Mouse (Mus musculus) adrenal gland (tissue): ENCODE measurements at regions not wholly inside any gene's neighbourhood (a gene's known extent, or its start where the extent isn't known, plus 50 kb on each side); places are given as distances from the start of the nearest gene placed in this dataset.

Experiments
- intact Hi-C: fragments of 180-260 bp; cut with DNase I; formaldehyde crosslinking; loops from one replicate; pipeline ENCODE4 v1.15.1; 2025

GRCm38 (mm10) chr3:41476516-41476915 lies 79.0 kb upstream of the Jade1 start:
- intact Hi-C loops: no loop called here

- intact Hi-C loops: no loop called here
These were observed 82.9 kb upstream of the Jade1 start for GRCm38 (mm10) chr3:41472586-41472985.

GRCm38 (mm10) chr3:41469106-41469505 lies 86.4 kb upstream of the Jade1 start:
- intact Hi-C loops: no loop called here

- intact Hi-C loops: no loop called here
These were observed 87.7 kb upstream of the Jade1 start for GRCm38 (mm10) chr3:41467857-41468256.

GRCm38 (mm10) chr3:41465893-41466292 lies 89.6 kb upstream of the Jade1 start:
- intact Hi-C loops: no loop called here

- intact Hi-C loops: no loop called here
These were observed 92.4 kb upstream of the Jade1 start for GRCm38 (mm10) chr3:41462953-41463644.

GRCm38 (mm10) chr3:41460131-41460530 lies 95.4 kb upstream of the Jade1 start:
- intact Hi-C loops: no loop called here

GRCm38 (mm10) chr3:41458156-41458555 lies 97.4 kb upstream of the Jade1 start:
- intact Hi-C loops: no loop called here

GRCm38 (mm10) chr3:41453525-41453924 lies 102.0 kb upstream of the Jade1 start:
- intact Hi-C loops: no loop called here

GRCm38 (mm10) chr3:41452716-41453090 lies 102.8 kb upstream of the Jade1 start:
- intact Hi-C loops: no loop called here

- intact Hi-C loops: no loop called here
These were observed 103.4 kb upstream of the Jade1 start for GRCm38 (mm10) chr3:41452020-41452715.

- intact Hi-C loops: no loop called here
These were observed 104.8 kb upstream of the Jade1 start for GRCm38 (mm10) chr3:41450696-41451095.

GRCm38 (mm10) chr3:41444243-41444753 lies 111.2 kb upstream of the Jade1 start:
- intact Hi-C loops: no loop called here

- intact Hi-C loops: no loop called here
These were observed 119.3 kb upstream of the Jade1 start for GRCm38 (mm10) chr3:41436238-41436637.

- intact Hi-C loops: no loop called here
These were observed 122.4 kb upstream of the Jade1 start for GRCm38 (mm10) chr3:41433106-41433505.

- intact Hi-C loops: no loop called here
These were observed 123.2 kb upstream of the Jade1 start for GRCm38 (mm10) chr3:41432376-41432775.

GRCm38 (mm10) chr3:41430191-41430590 lies 125.3 kb upstream of the Jade1 start:
- intact Hi-C loops: no loop called here

- intact Hi-C loops: no loop called here
These were observed 128.6 kb upstream of the Jade1 start for GRCm38 (mm10) chr3:41426946-41427345.

- intact Hi-C loops: no loop called here
These were observed 129.7 kb upstream of the Jade1 start for GRCm38 (mm10) chr3:41425863-41426262.

GRCm38 (mm10) chr3:41424142-41424939 lies 131.2 kb upstream of the Jade1 start:
- intact Hi-C loops: no loop called here

- intact Hi-C loops: no loop called here
These were observed 131.9 kb upstream of the Jade1 start for GRCm38 (mm10) chr3:41423630-41424029.
